Mouse (Mus musculus) neutrophil, adult 65 days (primary cell): ENCODE measurements around the gene Tmem233. TPM values are rescaled to one million over a fixed set of nuclear protein-coding genes. Genes with fewer than 3 reads are reported as not detected.

Source experiments
- total RNA-seq: library from RNA; stranded (reverse); gene quantifications from 2 replicates; pipeline ENCODE4 v1.2.4, GENCODE M21; 2023

Gene Tmem233
- not detected in 2 replicates for total RNA-seq

DNA sequence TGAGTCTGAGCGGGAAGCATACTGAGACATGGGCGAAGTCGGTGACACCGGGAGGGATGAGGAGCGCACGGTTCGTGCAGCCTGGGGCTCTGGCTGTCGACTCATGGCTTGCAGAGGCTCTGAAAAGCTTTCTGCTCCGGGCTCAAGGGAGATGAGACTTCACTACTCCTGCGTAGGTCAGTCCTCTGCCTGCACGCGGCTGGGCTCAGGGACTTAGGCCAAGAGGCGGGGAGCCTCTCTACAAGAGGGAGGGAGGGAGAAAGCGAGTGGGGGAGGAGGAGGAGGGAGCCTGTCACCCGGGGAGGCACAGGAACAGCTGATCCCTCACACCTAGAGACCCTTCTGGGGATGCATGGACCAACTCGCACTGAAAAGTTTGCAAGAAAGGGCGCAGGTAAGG, at the start of gene Tmem233:
Tmem233 (minus strand) TSS at position 164 of the 400 bp plus-strand sequence.

DNA sequence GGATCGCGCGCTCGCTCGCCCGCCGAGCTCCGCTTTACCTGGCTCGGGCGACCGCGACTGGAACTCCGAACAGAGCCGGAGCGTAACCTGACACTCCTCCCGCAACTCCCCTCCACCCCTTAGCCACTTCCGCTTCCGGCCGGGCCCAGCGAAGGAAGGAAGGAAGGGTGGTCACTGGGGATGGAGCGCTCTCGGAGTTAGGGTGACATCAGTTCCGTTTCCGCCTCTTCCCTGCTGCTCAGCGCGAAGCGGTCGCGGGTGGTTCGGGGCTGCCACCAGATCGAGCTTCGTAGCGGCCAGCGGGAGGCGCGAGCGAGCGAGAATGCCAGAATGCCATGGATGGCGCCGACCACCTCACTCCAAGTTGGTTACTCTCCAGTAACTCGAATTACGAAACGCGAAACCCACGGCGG, 58.7 kb downstream of the Tmem233 start, which contains the start of gene Prkab1:
Prkab1 (minus strand) TSS at position 182 of the 413 bp plus-strand sequence.

Other genes starting within 250 kb of the Tmem233 start
- 44.0 and 72.6 TPM in 2 replicates for gene Cit, start 238.0 kb downstream of the Tmem233 start, total RNA-seq
- gene Prkab1, start 58.7 kb downstream of the Tmem233 start, total RNA-seq: 183 and 189 TPM in 2 replicates
- gene Ccdc60, start 205.7 kb upstream of the Tmem233 start, total RNA-seq: not detected in 2 replicates